Mouse (Mus musculus): Measurements from ENCODE around the gene Efnb3. TPM values are rescaled to one million over a fixed set of nuclear protein-coding genes. Genes with fewer than 3 reads are reported as not detected.

The Efnb3 gene
- total RNA-seq, 2 experiments from 2014 or later: 60.5 to 70.3 TPM

DNA sequence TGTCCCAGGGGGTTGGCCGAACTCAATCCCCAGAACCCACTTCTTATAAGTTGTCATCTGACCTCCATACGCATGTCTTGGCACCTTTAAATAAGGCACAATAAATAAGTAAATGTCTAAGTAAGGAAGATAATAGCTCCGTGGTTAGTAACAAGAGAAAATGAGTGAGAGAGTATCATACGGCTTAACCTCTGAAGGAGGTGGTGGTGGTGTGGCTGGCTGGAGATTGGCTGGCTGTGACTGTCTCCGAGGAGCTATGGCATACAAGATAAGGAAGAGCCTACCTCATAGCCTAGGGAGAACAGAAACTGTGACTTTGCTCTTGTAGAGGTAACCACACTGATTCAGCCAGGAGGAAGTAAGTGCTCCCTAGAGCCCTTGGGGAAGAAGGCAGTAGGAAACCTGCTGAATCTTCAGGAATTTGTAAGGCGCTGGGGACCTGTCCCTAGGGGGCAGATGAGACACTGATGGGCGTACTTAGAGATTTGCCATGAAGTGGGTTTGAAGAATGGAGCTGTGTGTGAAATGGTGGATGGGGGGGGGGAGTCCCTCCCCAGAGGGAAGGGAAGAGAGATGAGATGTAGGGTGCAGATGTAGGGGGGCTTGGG, 25.8 kb upstream of the Efnb3 start:
- intact Hi-C loops (cut with DNase I): loop anchor here (2.0 kb wide), 1 partner anchor 15 kb away; no protein-coding TSS in a partner anchor

DNA sequence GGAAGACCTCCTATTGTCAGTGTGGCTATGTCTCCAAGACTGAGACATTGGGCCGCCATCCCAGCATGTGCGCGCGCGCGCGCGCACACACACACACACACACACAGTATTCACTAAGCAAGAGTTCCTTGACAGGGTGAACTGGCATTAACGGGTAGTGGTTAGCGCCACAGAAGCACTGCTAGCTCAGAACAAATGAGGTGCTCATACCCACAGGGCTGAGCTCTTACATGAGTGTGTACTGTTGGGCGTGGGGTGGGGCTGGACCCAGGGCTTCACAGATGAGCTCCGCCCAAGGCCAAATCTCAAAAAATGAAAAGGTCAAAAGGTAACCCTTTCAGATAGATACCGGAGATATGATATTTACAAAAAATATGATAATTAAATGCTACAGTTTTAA, 24.9 kb upstream of the Efnb3 start:
- intact Hi-C loops (cut with DNase I): no loop called here
- DNase-seq: no peak

More for the DNA sequence above, 25.8 kb upstream of the Efnb3 start:
- DNase-seq: no peak

DNA sequence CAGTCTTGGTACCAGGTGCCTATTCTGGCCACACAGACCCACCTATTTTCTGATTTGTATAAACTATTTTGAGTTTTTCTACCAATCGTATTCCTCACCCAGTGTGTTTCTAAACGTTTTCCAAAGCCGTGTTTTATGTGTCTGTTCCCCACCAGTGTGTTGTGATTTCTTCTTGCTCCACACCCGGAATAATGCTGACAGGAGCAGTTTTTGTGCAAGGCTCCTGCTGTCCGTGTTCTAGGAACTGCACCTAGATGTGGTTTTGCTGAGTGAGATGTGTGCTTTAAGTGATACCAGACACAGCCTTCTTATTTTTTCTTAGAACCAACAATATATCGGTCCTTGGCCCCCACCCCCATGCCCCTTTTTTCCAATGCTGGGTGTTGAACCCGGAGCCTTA, 24.0 kb upstream of the Efnb3 start:
- intact Hi-C loops (cut with DNase I): no loop called here
- no peak for DNase-seq

DNA sequence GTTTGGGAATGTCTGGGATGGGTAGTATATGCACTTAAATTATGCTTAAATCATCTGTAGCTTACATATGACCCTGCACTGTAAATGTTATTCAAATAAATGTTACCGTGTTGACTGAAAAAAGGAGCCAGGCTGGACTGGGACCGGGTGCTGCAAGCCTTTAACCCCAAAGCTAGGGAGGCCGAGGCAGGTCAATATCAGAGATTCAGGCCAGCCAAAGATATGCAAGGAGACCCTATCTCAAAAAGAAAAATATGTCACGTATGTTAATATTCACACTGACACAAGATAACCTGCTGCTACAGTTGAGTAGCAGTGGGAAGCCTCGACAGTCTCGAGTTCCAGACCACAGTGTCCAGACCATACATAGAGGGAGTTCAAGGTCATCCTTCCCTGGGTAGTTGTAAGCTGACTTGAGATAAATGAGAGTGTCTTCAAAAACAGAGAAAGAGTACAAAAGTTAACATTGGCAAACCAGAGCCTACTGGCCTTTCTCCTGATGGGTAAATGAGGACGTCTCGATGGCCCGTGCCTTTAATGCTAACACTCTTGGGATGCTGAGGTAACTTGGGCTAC, 22.3 kb upstream of the Efnb3 start:
- no peak for DNase-seq
- intact Hi-C loops (cut with DNase I): no loop called here

DNA sequence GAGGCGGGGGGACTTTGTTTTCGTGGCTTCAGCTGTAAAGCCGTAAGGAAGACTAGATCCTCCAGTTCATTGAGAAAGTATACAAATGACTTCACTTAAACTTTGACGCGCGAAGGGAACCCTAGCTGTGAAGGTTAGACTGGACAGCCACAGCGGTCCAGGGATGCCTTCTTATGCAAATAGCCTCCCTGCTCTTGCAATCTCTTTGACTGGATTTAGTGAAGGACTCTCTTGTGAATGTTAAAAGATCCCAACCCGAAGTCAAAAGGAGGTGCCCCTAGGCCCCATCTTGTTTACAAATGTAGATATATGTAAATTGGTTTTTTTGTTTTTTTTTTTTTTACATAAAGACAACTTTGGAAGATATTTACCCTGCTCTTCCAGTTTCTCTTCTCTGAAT, 21.8 kb upstream of the Efnb3 start:
- DNase-seq: no peak
- intact Hi-C loops (cut with DNase I): loop anchor here (2.0 kb wide), 1 partner anchor 23 kb away; the partner anchor contains the start of gene Atp1b2

DNA sequence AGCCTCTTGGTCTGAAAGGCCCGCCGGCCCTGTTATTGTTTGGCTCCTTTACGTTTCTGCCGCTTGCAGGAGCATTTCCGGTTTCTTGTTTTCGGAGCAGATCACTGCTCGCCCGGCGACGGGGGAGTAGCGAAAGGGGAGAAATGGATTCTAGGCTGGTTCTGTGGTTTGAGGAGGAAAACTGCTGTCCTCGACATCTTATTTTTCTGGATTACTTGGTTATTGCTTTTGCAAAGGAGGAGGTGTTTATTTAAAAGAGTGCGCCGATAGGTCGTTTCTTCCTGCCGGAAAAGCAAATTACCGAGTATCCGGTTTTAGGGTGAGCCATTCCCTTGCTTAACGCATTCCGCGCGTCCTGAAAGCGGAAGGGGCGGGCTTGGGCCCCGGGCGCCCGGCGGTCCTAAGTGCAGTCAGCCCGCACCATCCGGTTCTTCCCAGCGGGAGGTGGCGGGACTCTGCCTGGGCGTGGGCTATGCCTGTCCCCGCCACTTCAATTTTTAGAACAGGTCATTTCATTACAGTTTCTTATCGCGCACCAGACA, 21.2 kb upstream of the Efnb3 start:
- DNase-seq: peak; percentile 91
- intact Hi-C loops (cut with DNase I): loop anchor here (2.0 kb wide), 1 partner anchor 24 kb away; the partner anchor contains the start of gene Atp1b2

DNA sequence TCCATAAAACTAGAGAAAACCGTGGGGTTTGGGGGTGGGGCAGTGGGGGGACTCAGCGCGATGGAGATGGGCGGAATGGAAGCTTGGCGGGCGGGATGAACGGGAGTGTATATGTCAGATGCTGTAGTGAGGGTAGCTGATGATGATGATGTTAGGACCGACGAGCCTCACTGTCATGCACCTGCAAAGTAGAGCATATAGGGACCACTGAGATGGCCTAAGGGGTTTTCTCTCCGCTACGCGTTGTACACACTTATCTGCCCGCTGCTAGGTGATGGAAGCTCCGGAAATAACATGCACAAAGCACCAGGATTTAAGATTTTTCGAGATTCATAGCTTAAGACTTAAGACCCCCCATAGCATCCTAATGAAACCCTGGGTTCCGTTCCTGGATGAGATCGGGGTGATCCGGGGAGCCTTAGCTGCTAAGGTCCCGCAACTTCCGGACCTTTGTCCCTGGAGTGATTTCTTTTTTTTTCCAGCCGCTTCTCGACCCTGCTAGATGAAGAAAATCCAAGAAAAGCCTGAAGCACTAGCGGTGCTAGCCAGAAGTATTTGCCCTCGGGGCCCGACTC, 20.7 kb upstream of the Efnb3 start:
- DNase-seq: no peak
- intact Hi-C loops (cut with DNase I): loop anchor here (2.0 kb wide), 1 partner anchor 24 kb away; the partner anchor contains the start of gene Atp1b2

DNA sequence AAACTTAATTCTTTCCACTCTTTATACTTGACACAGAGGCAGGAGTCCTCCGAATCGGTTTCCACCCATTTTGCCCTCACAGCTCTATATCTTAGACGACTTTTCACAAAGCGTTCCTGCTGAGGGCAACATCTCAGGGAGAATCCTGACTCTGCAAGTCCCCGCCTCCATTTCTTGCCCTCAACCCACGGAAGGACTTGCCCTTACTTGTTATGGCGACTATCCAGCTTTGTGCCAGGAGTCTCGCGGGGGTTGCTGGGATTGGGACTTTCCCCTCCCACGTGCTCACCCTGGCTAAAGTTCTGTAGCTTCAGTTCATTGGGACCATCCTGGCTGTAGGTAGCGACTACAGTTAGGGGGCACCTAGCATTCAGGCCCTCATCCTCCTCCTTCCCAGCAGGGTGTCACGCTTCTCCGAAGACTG, 20.1 kb upstream of the Efnb3 start, which contains the start of the genes Wrap53 and Trp53:
Gene Wrap53, minus strand, starts transcription at position 165 of the 424 bp plus-strand sequence.
Gene Trp53, plus strand, starts transcription at position 269 of the 424 bp plus-strand sequence.
- intact Hi-C loops (cut with DNase I): loop anchor here (2.0 kb wide), 1 partner anchor 25 kb away; the partner anchor contains the start of gene Atp1b2
- DNase-seq: peak; percentile 84 to 90

DNA sequence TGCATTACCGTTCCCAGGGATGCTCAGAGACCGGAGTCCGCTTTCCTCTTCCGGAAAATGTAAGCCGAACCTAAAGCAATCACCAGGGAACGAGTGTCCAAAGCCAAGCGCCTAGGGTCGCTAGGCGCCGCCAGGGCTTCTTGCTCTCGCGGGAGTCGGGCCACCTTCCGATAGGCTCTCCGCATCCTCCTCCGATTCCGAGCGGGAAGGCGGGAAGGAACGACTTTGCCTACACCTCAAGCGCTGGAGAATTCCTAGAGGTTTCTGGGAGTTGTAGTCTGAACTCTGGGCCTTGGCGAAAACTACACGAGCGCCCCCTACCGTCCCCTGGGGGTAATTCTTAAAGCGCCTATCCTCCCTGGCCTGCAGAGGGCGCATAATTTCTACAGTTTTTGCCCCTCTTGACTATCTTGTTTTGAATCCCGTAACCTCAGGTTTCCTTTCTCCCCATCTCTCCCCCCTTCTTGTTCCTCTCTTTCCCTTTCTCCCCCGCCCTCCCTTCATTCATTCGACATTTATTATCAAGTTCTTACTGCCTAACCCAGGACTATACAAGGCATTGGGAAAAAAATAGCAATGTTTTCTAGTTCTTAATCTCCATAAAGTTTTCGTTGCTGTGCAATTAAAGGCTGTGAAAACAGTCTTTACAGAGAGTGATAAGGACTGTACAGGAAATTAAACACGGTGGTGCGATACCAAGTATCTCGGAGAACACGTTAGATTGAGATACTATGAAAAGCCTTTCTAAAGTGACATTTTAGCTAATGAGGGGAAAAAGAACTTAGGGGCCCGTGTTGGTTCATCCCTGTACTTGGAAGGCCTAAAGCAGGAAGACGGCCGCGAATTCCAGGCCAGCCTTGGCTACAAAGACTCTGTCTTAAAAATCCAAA, 19.4 kb upstream of the Efnb3 start:
- intact Hi-C loops (cut with DNase I): loop anchor here (1.0 to 2.0 kb wide), 2 partner anchors 25 to 34 kb away; partner anchors contain the start of gene Atp1b2
- peak; percentile 96 for DNase-seq

DNA sequence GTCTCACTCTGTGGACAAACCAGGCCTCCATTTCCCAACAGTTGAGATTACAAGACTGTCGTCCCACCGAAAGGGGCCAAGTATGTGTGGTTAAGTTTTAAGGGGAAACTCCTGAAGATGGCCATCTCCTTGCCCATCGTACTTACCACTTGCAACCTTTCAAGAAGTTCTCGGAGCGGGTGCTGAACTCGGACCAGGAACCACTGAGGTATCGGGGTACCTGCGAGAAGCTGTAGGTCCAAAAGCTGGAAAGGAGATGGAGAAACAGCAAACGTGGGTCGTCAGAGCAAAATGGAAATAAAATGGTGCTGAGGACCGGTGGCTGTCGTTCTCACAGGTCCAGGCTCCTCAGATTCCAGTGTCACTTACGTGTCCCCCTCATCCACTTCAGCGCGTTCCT, 18.3 kb upstream of the Efnb3 start:
- intact Hi-C loops (cut with DNase I): no loop called here
- no peak for DNase-seq

DNA sequence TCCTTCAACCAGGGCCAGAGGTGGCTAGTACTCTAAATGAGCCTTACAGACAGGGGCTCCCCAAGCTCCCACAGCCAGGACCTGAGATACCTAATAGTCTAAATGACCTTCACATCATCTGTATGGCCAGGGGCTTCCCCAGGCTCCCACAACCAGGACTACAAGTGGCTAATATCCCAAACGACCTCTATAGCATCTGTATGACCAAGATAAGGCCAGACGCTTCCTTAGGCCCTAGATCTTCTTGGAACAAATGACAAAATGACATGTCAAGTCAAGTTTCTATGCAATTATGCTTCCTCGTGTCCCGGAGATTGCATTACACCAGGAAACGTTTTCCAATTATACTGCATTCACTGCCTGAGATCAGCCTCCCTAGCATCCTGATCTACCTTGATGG, 16.3 kb upstream of the Efnb3 start:
- no peak for DNase-seq
- intact Hi-C loops (cut with DNase I): no loop called here

DNA sequence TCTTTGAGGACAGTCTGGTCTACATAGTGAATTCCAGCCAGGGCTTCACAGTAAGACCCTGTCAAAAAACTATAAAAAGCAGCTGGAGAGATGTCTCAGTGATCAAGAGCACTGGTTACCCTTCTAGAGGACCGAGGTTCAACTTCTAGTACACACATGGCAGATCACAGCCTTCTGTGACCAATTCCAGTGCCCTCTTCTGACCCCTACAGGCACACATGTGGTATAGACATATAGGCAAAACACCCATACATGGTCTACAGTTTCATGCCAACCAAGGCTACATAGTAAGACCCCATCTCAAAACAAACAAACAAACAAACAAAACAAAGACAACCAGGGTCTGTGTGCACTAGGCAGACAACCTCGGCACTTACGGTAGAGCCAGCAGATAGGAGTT, 15.2 kb upstream of the Efnb3 start:
- no peak for DNase-seq

DNA sequence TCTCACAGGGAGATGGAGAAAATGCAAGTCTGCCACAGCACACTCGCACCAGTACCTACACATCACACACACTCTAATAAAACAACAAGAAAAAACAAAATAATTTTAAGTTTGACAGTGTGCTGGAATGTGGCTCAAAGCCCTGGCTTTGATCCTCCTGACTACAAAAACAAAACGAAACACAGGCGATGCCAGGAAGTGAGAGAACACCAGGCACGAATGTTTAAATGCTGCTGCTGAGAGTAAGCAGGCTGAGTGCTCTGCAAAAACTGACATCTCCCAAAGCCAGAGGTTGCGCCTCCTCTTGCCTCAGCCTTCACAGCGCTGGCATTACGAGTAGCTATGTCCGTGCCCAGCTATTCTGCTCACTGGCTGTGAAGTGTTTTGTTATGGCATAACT, 5.1 kb upstream of the Efnb3 start:
- DNase-seq: no peak
- intact Hi-C loops (cut with DNase I): no loop called here

More for the DNA sequence above, 15.2 kb upstream of the Efnb3 start:
- intact Hi-C loops (cut with DNase I): loop anchor here (2.0 kb wide), 1 partner anchor 28 kb away; no protein-coding TSS in a partner anchor

DNA sequence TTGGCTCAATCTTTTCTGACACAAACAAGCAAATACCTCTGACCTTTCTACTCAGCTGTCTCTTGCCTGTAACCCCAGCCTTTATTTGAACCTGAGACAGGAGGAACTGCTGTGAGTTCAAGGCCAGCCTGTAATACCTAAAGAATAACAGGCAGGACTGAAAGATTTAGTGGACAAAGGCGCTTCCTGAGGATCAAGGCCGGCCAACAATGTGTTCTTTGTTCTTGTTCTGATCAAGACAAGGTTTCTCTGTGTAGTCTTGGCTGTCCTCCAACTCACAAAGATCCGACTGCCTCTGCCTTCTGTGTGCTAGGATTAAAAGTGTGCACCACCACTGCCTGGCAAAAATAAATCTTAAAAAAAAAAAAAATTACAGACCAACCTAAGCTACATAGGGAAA, 4.4 kb upstream of the Efnb3 start:
- intact Hi-C loops (cut with DNase I): no loop called here
- DNase-seq: no peak

DNA sequence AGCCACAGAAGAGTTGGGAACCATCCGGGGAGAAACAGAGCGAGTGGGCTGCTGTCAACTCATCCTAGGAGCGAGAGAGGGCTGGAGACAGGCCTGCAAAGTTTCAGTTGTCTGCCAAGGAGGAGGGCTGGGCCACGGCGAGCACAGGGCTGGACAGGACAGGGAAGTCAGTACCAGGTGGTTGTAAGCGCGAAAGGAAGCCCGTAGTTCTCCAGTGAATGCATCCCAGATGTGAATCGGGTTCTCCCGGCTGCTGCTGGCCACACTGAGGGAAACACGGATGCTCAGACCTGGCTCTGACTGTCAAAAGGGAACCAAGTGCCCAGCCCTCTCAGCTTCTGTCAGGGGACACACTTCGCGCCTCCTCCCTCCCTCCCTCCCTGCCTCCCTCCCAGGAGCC, 3.4 kb upstream of the Efnb3 start:
- DNase-seq: no peak
- intact Hi-C loops (cut with DNase I): no loop called here

DNA sequence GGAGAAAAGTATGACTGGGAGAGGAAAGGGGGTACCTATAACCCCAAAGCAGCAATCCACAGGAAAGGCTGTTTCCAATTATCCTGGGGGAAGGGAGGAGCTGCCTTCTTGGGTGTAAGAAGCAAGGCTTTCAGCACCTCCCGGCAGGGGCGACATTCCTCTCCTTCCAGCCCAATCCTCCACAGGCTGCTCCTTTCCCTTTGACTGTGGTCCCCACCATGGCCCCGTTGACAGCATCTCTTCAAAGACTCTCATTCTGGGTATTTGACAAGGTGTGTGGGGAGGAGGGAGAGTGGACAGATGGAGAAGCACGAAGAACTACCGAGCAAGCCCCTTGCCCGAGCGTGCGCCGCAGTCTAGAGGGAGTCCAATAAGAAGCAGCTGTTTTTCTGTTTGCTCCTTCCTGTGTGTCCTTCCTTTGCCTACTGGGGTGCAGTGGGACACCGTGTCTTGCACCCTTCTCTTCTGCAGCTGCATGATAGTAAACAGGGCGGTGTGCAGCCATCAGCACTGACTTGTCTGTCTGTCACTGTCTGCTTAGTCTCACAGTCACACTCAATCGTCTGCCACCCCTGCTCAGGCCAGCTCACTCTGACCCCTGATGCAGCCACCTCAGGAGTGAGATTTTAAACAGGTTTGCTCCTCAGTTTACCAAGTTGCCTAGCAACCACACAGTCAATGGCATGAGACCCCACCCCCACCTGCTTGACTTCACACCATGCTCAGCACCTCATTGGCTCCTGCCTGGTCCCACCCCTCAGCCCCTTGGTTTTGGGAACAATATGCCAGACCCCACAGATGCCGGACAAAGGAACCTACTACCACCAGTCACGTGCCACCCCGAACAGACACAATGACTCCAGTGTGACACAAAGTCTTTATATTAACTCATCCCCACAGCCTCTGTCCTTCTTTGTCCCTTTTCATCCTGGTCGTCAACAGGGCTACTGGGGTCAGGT, 1.2 kb upstream of the Efnb3 start:
- intact Hi-C loops (cut with DNase I): no loop called here
- DNase-seq: no peak

DNA sequence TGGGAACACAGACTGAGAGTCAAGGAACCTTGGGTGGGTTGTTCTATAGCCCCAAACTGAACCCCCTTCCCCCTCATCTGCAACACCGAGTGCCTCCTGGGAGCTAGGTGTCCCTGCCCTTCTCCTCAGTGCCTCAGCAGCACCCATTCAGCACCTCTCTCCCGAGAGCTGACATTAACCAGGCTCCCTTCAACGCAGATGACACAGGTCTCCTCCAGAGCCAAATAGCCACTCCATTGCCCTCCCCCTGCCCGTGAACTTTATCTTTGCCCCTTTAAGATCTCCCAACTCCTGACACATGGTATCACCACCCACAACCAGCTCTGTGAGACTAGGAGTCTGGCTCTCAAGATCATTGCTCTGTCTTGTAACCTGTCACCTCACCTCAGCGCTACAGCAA, 822 bp downstream of the Efnb3 start:
- intact Hi-C loops (cut with DNase I): no loop called here
- peak; percentile 35 to 60 for DNase-seq

DNA sequence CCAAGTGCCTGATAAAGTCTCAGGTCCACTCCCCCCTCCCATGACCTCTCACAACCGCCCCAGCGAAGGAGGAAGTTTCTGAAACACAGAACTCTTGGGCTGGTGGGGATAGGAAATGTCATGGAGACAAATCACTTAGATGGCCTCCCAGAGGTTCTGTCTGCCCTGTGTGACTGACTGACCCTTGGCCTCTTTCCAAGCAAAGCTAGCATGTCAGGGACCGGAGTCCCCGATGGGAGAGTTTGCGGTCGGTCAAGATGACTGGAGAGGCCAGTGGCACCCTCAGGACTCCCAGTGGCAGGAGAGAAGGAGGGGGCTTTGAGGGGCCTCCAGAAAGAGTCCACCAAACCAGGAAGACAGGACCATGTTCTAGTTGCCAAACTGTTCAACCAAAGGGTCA, 1.2 kb downstream of the Efnb3 start:
- no peak for DNase-seq
- intact Hi-C loops (cut with DNase I): no loop called here

DNA sequence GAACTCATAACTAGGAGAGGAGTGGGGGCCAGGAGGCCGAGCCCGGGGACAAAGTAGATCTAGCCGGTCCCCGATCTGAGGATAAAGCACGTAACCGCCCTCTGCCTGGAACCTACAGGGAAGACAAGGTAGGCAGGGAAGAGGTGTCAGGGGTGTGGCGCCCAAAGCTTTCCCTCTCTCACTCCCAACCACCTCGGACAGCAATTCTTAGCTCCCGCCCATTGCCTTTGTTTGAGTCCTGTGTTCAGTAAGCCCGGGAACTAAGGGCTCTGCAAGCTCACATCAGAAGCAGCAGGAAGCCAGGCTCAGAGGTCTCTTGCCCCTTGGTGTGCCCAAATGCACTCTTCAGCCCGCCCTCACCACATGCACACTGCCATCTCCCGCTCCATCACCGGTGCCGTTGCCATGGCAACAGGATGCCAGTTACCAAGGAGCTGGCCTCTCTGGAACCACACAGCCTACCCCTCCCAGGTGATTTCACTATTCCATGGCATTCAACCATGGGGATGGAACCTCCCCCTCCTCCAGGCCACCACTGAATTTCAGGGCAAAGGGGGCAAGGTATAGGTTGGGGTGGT, 2.5 kb downstream of the Efnb3 start:
- intact Hi-C loops (cut with DNase I): no loop called here
- no peak for DNase-seq

Data from heart, postnatal 14 days (tissue).